Mouse (Mus musculus) adrenal gland, postnatal 25 days (tissue): ENCODE data around the gene Ogfrl1. TPM values are rescaled to one million over a fixed set of nuclear protein-coding genes. Genes with fewer than 3 reads are reported as not detected.
"Not testable (repeated sequence)": the region's sequence is repeated elsewhere in the genome, so short reads cannot be mapped to it uniquely, and the experiment has no call there.

Experiments used
- DNase-seq: peaks from one replicate; pipeline ENCODE4 v3.0.0; 2021; ENCODE audit warnings: mixed read lengths
- long read RNA-seq: library from polyadenylated mRNA; stranded (forward); transcript quantifications from one replicate; pipeline ENCODE4 v2.0.0, GENCODE M21; 2021
- total RNA-seq: library from RNA; stranded (reverse); gene quantifications from 2 replicates; pipeline ENCODE4 v1.2.3, GENCODE M21; 2021

Gene Ogfrl1
- total RNA-seq = 7.4 and 9.6 TPM in 2 replicates
- long read RNA-seq, full-length matches to known transcripts = 22 of 46 reads
- long read RNA-seq, partial matches to known transcripts = 2 of 46 reads
- long read RNA-seq, other reads (novel, unspliced or antisense) = 22 of 46 reads

- no peak for DNase-seq
These were observed at the start of gene Ogfrl1 for GRCm38 (mm10) chr1:23397623-23398022. TSS of gene Ogfrl1 (minus strand) at chr1:23397772.

GRCm38 (mm10) chr1:23445736-23446424 lies 48.3 kb upstream of the Ogfrl1 start:
- no peak for DNase-seq

GRCm38 (mm10) chr1:23433612-23434011 lies 36.0 kb upstream of the Ogfrl1 start:
- DNase-seq = no peak

GRCm38 (mm10) chr1:23426447-23426846 lies 28.9 kb upstream of the Ogfrl1 start:
- no peak for DNase-seq

DNA sequence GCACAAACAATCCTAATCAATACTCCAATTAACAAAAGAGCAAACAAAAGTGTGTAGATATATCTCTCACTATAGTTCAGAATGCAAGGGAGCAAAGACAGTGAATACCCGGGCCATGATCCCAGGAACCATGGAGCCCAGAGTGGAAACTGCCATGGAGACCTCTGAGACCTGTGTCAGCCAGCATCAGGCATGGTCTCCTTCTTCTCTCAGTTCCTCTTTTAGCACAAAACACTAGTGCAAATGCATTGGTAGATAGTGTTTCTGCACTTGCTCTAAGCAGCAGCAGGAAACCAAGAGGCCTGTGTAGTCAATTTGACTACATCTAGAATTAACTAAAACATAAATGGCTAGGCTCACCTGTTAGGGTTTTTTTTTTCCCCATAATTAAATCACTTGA lies 21.4 kb upstream of the Ogfrl1 start:
- DNase-seq = no peak

DNA sequence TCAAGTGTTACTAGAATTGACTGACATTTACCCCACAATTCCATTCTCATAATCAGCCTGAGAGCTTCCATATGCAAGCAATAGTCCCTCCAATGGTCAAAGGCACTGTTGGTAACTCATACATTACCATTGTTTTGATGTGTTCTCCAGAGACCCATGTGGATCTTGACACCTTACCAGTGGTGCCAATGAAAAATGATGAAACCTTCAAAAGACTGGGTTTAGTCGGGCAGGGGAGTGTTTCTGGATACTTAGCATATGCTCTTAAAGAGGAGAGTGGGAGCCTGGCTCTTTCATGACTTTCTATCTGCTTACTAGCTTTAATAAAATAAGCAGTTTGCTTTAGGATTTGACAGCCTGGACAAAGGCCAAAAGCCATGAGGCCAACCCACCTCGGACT lies 20.5 kb upstream of the Ogfrl1 start:
- DNase-seq = no peak

DNA sequence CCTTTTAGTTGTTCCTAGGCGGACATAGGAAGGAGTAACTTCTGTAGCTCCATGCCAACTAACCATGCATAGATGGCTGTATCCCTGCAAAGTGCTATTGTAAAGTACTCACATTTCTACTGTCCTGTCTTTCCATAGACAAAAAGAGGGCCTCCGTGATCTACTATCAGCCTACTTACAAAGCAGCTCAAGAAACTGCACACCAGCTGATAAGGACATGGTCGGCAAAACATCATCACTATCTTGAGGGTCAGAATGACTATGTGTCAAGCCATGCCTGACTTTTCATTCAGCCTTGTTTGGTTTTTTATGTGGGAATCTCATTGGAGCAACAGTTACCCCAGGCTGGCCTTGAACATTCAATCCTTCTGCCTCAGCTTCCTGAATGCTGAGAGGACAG lies 20.0 kb upstream of the Ogfrl1 start:
- no peak for DNase-seq

- DNase-seq = no peak
These were observed 14.0 kb upstream of the Ogfrl1 start for GRCm38 (mm10) chr1:23411533-23411932.

DNA sequence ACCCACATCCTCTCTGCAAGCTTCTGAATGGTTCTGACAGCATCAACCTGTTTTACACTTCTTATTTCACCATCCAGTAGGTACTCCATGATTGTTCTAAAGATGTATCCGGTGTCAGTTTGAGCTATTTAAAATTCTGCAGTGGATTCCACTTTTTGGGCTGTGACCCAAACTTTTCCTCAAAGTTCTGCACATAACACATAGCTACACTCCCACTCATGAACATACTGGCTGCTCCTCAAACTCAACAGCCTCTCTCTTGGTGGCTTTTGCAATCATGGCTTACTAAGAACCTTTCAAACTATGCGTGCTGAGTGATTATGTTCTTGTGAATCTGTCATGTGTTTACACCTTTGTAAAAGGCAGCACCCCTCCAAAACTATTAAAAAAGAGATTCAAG lies 12.4 kb upstream of the Ogfrl1 start:
- no peak for DNase-seq

DNA sequence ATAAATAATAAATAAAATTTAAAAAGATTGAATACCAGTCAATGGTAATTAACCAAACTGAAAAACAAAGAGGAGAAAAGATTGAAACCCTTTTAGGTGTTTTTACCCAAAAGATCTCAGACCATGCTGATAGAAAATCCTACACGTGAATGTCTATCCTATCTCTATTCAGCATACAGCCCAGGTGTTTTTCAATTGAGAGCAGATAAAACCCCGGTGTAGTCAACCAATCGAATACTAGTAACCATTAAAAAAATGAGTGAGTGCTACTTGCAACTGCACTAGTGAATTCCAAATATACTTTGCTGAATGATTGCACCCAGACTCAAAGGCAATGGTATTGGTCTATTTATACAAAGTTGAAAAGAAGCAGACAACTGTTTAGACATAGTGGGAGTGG lies 4.8 kb upstream of the Ogfrl1 start:
- DNase-seq = no peak

- DNase-seq = no peak
These were observed 2.0 kb upstream of the Ogfrl1 start for GRCm38 (mm10) chr1:23399552-23399951.

- not testable (repeated sequence) for DNase-seq
These were observed 3.2 kb downstream of the Ogfrl1 start for GRCm38 (mm10) chr1:23394356-23394755.

DNA sequence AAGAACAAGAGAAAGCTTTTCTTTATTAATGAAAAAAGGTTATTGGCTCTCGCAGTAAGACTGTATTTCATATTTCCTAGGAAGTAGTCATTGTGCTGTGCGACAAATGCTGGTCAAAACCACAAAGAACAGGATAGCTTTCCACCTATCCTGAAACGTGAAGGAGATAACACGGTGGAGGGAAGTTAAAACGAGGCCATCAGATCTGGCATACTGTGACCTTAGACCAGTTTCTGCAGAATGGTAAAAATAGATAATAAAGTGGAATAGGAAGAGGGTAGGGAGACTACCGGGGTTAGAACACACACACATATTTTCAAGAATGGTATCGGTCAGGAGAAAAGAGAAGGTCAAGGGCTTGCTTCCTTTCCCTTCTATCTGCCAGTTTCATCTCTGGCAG lies 5.8 kb downstream of the Ogfrl1 start:
- no peak for DNase-seq

DNA sequence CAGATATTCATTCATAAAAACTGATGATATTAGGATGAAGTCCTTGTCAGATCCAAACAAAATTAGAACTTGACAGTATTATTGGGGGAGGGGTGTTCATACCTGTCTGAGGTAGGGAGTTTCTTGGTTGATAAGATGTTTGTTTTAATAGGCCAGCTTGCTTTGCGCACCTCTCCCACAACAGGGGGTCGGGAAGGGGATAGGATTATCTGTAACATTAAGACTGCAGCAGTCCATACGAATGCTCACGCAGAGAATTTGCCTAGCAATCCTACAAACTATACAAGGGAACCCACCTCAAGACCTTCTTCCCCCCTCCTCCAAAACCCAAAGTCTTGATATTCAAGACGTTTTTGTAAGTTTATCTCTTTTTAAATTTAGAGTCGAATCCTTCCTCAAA lies 13.2 kb downstream of the Ogfrl1 start:
- no peak for DNase-seq

DNA sequence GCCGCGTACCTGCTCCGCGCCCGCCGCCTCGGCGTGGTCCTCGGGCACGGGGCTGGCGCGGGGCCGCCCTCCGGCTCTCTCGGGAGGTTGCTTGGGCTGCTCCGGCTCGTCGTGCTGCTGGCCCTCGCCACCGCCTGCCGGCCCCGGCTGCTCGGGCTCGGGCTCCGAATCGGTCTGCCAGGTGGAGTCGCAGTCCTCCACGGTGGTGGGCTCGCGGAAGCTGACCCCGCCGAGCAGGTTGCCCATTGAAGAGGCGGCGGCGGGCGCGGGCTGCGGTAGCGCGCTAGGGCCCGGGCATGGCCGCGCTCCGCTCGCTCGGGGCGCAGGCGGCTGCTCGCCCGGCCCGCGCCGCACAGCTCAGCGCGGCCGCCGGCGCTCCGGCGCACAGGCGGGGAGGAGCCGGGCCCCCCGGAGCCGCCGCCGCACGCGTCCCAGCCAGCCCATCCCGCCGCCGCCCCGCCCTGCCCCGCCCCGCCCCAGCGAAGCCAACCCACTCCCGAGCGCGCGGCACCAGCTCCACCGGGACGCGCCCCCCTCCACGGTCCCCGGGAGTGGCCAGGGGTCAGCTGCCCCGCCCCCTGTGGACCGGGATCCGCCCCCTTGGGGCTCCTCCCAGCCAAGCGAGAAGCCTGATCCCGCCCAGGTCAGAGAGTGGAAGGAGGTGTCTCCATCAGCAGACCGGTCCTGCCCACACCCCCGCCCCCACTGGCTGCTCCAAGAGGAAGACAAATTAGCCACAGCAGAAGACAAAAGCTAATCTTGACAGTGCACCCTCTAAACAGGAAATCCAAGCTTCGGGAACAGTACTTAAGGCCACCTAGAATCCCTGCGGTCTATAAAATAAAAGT lies 14.5 kb downstream of the Ogfrl1 start:
- DNase-seq = peak; percentile 99

DNA sequence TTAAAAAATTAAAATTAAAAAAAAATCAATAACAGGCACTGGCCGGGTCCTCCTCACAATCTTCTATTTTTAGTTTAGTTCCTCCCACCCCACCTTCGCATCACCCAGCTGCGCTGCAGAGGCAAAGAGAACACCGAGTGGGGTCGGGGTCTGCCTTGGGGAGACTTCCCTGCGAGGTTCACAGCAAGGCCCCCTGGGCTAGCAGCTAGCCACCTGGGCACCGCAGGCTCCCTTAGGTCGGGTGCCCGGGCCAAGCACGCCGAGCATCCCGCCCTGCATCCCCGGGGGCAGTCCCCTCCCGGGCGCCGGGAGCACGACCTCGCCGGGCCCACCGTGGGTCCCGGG lies 15.1 kb downstream of the Ogfrl1 start:
- DNase-seq = no peak

GRCm38 (mm10) chr1:23382037-23382436 lies 15.5 kb downstream of the Ogfrl1 start:
- no peak for DNase-seq

- DNase-seq = no peak
These were observed 17.4 kb downstream of the Ogfrl1 start for GRCm38 (mm10) chr1:23379911-23380740.

DNA sequence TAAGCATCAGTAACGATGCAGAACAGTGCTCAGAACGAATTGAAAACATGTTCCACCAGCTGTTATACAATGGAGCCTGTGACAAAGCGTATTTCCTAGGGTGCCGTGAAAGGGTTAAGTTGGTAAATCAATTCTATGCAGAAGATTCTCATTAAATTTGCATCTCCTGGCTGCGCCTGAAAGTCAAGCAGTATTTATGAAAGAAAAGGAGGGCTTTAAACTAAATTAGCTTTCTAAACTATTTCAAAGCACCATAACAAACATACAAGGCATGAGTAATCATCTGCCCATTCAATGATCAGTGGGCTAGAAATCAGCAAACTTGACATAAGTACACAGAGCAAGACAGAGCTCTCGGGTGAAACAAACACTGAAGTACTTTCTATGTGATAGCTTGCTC lies 18.3 kb downstream of the Ogfrl1 start:
- DNase-seq = no peak

- DNase-seq = no peak
These were observed 20.0 kb downstream of the Ogfrl1 start for GRCm38 (mm10) chr1:23377572-23377971.

- no peak for DNase-seq
These were observed 23.4 kb downstream of the Ogfrl1 start for GRCm38 (mm10) chr1:23374156-23374555.

DNA sequence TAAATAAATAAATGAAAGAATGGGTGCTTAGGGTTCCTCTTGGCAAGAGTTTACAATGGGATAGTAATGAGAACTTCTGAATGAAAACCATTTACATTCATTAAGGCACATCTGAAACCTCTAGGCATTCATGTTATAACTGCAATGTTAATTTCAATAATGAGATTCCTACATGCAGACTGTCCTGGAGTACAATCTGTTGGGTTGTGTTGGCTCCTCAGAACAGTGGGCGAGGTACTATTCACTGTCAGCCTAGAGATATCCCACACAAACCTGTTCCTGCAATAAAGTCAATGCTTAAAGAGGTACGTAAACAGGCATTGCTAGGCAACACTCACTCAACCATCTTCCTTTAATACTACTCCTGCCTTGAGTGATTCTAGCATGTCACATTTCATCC lies 32.0 kb downstream of the Ogfrl1 start:
- no peak for DNase-seq

GRCm38 (mm10) chr1:23352895-23353294 lies 44.7 kb downstream of the Ogfrl1 start:
- no peak for DNase-seq
